Mouse (Mus musculus) adrenal gland, postnatal 4 days (tissue): ENCODE results near the gene Ncoa4. TPM values are rescaled to one million over a fixed set of nuclear protein-coding genes. Genes with fewer than 3 reads are reported as not detected.
A peak's percentile ranks its signal among the peaks of the same experiment; 100 is the strongest.
"Not testable (repeated sequence)": the region's sequence is repeated elsewhere in the genome, so short reads cannot be mapped to it uniquely, and the experiment has no call there.

ENCODE experiments used
- DNase-seq, 2 experiments: peaks; one replicate each; pipeline ENCODE4 v3.0.0; 2021 to 2022; ENCODE audit warnings: low spot score in 2 of 2, mixed read lengths in 2 of 2
- long read RNA-seq, 2 experiments: library from polyadenylated mRNA; stranded (forward); transcript quantifications; one replicate each; pipeline ENCODE4 v2.0.0; 2021
- total RNA-seq, 2 experiments: library from RNA; stranded (reverse); gene quantifications; 2 replicates each; pipeline ENCODE4 v1.2.3; 2021

Ncoa4 gene
- total RNA-seq, result 100 to 1,000 TPM; 157 to 162 TPM
- long read RNA-seq, experiment 1, full-length matches to known transcripts, result 75 of 102 reads
- long read RNA-seq, experiment 1, partial matches to known transcripts, result 9 of 102 reads
- long read RNA-seq, experiment 1, other reads (novel, unspliced or antisense), result 18 of 102 reads
- long read RNA-seq, experiment 2, full-length matches to known transcripts, result 209 of 253 reads
- long read RNA-seq, experiment 2, partial matches to known transcripts, result 19 of 253 reads
- long read RNA-seq, experiment 2, other reads (novel, unspliced or antisense), result 25 of 253 reads

DNA sequence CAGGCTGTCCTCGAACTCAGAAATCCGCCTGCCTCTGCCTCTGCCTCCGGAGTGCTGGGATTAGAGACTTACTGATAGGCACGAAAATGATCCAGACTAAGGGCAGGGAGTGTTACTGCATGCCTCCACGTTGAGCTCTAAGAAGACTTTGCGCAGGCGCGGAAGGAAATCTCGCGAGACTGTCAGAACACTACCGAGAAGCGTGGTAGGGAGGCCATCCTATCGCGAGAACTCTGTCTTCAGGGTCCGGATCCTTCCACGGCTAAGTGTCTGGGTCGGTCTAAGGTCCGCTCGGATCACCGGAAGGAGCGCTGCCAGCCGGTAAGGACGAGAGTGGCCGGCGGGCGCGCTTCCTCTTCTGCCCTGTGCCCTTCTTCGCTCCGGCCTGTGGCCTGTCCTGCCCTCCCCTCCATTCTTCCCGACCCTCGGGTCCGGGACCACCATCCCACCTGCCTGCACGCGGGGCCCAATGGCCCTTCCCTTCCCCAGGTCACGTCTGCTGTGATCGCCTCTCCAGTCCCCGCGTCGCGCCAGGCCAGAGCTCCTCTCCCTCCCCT, at the start of gene Ncoa4:
TSS of gene Ncoa4 (plus strand) at position 176 of the 557 bp plus-strand sequence.
- DNase-seq, result peak; percentile 93 to 99

DNA sequence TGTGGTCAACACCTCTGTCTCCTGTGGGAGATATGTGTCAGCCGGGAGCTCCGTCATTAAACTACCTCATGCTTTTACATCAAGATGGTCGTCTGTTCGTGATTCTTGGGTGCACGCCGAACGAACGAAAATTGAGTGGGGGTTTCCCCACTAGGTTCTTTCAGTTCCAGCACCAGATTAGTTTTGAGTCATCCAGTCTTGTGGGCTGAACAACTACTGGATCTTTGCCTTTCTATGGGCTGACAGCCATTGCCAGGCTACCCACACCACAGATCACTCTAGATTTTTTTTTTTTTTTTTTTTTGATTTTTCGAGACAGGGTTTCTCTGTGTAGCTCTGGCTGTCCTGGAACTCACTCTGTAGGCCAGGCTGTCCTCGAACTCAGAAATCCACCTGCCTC, 47.5 kb upstream of the Ncoa4 start:
- not testable (repeated sequence) for DNase-seq

DNA sequence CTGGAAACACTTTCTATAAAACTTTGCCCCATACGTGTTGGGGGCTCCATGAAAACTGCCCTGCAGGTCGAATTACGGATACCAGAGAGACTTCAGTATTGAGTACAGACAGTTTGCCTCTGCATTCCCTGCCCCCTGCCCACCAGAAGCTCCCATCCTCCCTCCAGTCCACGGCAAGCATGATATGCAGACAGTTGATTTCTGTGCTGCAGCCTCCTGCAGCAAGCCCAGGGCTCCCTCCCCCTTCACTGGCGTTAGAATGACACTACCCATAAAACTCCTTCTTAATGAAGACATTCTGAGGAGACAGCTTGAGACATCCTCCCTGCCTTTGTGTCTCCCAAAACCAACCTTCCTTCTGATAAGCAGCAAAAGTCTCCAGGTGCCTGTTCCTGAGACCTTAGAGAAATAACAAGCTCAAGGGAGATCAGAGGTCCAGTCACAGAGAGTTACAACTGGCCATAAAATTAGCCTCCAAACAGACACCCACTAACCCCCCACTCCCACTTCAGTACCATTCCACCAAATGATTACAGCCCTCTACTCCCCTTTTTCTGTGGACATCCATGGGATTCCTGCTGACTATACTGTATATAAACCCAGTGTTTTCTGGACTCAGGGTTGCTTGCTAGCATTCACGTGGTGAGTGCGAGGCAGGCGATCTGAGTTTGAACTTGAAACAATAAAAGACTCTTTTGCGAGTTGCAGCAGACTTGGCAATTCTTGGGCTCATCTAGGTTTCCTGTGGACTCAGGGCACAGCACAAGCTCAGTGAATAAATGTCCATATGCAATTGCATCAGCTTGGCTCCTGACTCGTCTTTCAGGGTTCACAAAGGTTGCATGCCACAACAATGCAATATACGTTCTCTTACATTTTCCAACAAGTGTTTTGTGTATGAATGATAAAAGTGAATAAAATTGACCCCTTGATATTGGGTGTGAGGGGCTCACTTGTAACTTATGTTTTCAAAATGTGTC, 38.4 kb upstream of the Ncoa4 start:
- no peak for DNase-seq

DNA sequence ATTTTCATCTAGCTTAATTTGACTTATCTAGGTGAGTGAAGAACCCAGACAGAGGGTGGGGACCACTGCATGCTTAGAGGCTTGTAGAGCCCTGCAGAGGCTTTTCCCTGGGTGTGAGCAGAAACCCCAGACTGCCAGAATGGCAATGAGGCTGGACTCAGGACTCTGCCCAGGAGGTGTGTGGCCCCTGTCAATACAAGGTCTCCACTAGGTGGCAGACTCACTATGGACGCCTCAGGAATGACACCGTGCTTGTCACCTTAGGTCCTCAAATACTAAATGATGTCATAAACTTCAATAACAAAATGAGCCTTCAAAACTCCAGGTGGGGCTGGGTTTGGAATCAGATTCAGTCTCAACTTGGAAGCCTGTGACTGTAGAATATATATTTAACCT, 37.7 kb upstream of the Ncoa4 start:
- DNase-seq, result no peak

DNA sequence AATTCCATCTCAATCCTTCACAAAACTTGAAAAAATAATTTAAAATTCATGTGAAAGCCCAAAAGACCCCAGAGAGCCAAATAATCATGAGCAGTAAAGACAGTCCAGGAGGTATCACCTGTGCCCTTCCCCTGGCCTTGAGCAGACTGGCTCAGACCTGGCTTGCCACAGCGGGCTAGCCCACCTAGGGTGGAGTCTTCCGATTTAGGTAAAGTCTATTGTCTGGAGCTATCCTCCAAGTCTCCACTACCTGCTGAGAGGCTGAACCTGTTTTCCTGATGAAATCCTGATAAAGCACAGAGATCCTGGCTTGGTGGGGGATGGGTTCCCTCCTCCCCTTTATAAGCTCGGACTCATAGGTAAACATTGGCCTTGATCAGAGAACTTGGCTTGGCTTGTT, 35.4 kb upstream of the Ncoa4 start:
- no peak for DNase-seq

DNA sequence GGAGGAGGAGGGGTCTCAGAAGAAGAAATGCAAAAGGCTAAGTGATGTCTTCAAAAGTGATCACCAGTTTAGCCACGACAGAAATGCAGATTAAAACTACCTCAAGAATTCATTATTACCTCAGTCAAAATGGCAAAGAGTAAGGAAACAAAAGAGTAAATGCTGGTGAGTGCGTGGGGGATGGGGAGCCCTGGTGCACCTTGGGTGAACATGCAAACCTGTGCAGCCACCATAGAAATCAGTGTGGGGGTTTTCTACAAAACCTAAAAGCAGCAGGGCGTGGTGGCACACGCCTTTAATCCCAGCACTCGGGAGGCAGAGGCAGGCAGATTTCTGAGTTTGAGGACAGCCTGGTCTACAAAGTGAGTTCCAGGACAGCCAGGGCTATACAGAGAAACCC, 34.4 kb upstream of the Ncoa4 start:
- not testable (repeated sequence) for DNase-seq

DNA sequence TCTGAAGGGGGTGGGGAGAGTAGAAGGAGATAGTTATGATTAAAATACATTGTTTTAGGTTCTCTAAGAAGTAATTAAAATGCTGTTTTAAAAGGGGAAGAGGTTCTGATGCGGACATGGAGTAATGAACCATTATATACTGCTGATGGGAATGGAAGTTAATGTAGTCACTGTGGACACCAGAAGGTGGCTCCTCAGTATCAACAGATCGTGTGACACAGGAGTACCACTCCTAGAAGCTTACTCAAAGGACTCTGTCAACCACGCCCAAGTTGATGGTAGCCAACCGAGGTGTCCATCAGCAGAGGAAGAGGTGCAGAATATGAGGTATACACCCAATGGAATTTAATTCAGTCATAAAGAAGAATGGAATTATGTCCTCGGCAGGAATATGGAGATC, 31.3 kb upstream of the Ncoa4 start:
- DNase-seq, result no peak

DNA sequence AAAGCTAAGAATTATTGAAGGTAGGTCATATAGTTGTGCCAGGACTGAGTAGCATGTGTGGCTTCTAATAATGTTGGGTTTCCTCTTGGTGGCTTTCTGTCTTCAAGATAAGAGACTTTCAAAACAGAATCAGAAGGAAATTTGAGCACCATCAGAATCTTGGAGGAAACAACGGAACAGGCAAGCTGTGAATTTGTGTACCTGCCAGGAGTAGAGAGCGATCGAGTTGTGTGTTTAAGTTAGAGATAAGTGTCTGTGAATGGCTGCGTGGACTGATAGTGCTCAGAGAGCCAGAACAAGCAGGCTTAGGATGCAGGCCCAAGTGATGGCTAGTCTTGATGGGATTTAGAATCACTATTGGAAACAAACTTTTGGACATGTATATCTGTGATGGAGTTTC, 27.8 kb upstream of the Ncoa4 start:
- DNase-seq, result no peak

DNA sequence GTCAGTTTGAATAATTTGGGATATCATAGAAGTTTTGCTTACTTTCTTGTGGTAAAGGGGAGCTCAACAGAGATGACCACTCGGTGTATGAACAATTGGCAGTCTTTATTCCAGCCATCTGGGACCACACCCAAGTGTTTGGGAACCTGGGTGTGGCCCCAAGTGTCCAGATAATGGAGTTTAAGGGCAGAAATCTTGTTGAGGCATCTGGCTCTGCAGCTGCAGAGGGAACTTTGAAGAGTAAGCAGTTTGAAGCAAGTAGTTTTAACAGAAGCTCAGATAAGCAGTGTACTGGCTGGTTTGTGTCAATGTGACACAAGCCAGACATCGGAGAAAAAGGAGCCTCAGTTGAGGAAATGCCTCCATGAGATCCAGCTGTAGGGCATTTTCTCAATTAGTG, 25.4 kb upstream of the Ncoa4 start:
- no peak for DNase-seq

DNA sequence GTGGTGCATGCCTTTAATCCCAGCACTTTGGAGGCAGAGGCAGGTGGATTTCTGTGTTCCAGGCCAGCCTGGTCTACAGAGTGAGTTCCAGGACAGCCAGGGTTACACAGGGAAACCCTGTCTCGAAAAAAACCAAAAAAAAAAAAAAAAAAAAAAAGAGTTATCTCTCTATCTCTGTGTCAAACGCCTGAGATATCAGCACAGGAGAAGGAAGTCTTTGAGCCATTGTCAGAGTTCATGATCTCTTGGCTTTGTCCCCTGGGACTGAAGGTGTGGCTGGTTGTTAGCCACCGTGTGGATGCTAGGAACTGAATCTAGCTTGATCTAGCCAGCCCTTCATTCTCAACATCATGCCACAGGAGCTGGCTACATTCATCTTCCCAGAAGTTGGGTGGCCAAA, 23.2 kb upstream of the Ncoa4 start:
- DNase-seq, result not testable (repeated sequence)

DNA sequence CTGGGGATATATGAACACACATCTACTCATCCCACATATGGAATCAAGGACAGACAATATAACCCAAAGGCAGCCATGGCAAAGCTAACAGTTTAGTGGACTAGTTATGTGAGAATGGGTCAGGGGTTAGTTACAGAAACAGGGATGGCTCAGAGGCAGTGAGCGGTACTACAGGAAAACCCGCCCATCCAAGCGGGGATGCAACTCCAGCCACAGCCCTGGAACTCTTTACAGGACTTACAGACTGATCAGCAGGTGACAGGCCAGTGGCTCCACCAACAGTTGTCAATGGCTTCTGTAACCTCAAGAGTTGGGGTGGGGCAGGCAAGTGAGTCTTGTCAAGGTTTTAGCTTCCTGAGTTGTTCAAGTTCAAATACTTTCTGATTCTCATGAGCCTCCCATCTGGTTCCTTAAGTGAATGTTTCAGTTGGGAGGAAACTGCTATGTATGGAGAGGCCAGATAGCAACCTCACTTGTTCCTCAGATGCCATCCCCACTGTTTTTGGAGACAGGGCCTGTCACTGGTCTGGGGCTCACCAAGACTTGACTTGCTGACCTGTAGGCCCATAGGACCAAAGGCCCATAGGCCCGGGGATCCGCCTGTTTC, 19.2 kb upstream of the Ncoa4 start:
- DNase-seq, result no peak

DNA sequence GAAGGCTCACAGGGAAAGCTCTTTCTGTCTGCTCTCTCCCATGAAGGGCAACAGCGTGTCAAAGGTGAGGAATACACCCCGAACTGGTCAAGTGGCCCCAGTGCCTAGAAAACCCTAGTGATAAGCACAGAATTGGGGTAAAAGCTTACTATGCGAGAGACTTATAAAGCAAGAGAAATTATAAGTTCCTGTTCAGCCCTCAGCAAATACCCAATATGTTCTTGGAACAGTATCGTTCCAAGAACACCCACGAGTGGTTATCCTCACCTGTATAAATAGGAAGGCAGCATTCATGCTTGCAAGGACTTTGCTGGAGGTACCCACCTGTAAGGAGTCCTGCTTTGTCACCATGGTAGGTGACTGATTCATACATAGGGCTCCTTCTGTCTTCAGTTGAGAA, 17.9 kb upstream of the Ncoa4 start, which contains the start of gene Msmb:
TSS of gene Msmb (plus strand) at position 301 of the 400 bp plus-strand sequence.
- no peak for DNase-seq

DNA sequence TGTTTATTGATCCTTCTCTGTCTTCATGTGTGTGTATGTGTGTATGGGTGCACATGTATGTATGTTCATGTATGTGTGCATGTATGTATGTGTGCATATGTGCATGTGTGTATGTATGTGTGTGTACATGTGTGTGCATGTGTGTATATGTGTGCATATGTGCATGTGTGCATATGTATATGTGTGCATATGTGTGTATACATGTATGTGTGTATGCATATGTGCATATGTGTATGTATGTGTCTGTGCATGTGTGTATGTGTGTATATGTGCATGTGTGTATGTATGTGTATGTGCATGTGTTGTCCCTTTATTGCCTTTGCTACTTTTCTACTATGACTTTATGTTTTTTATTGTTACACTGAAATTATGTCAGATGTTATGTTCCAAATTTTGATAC, 14.9 kb upstream of the Ncoa4 start:
- DNase-seq, result no peak

DNA sequence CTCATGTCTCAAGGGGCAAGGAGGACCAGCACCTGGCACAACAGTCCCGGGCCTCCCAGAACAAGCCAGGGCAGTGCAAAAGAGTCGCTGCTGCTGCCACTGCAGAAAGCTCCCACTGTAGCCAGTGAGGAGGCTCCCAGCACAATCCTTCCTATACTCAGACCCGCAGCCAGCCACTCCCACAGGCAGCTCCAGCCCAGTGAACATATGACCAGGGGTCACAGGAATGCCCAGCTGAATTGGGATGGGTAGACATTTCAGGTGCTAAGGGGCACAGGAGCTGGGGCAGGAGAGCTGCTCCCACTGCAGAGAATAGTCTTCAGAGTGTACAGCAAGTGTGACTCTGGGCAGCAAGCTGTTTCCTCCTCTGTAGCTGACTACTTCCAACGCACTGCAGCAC, 14.3 kb upstream of the Ncoa4 start:
- DNase-seq, result no peak

DNA sequence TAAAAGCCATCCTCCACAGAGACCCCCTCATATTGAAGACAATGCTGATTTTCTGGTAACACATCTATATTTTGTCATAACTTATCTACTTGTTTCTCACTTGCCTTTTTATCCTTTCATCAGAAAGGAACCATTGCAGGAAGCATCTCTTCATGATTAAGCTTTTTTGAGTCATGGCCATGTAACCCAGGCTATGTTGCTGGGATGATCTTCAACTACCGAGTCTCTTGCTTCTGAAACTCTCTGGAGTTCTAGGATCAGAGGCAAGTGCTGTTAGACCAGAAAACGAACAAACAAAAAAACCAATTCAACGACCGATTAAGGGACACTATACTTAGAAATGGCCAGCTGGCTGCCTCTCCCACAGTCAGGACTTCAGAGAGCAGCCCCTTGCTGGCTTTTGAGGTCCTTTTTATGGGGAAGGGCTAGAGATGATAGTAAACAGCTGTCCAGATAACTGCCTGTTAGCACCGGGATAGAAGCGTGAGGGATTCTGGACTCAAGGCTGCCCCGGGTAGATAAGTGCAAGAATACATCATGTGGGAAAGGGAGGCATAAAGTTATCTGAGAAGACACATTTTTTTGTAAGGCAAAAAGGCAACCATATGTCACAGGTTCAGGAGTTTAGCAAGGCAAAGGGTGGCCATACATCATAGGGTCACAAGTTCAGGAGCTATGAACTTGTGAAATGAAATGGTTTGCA, 13.7 kb upstream of the Ncoa4 start:
- DNase-seq, result no peak

DNA sequence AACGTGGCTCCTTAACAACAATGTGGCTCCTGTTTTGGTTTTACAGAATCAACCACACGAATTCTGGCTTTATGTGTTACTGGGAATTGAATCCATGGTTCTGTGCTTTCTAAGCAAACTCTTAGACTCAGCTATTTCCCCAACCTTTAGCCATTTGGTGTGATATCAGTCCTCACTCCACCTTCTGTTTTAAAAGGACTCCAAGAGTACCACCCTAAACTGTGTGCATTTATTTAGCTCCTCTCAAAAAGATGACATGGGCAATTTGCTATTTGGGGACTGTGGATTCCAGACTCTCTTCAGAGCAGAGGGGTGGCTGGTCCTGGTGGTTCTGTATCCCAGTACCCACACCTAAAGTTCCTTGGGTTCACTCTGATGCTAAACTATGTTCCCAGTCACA, 13.1 kb upstream of the Ncoa4 start:
- no peak for DNase-seq

DNA sequence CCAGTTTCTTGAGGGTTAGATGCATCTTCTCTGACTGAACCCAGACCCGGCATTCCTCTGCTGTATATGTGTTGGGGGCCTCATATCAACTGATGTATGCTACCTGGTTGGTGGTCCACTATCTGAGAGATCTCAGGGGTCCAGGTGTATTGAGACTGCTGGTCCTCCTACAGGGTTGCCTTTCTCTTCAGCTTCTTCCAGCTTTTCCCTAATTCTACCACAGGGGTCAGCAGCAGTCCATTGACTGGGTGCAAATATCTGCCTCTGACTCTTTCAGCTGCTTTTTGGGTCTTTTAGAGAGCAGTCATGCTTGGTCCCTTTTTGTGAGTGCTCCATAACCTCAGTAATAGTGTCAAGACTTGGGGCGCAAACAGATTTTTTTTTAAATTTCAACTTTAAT, 8.8 kb upstream of the Ncoa4 start:
- no peak for DNase-seq

DNA sequence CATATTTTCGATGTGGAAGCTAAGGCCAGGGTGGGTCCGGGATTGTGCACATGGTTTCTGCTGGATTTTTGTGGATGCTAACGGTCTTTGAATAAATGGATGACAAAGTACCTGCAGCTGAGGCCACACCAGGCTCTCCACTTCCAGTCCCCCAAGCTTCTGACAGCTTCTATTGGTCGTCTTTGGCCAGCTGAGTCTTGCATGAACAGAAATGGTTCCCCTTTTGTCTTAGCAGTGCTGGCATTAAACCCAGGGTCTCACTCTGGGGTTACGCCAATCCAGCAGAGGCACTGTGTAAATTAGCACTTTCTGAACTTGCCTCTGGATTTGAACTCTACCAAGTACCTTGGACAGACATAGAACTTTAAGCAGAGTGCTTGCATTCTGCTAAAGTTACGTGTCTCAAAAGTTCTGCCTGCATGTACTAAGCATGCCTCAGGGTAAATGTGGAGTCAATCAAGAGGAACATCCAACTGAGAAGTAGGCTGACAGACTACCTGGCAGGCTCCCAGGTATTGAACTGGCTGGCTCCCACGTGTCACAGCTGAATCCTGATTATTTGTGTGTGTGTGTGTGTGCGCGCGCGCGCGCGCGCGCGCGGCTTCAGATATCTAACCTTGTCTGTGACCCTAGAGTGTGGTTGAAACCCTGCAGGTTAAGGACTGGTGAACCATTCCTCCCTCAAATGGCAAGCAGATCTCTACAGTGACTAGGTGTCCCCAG, 7.3 kb upstream of the Ncoa4 start:
- no peak for DNase-seq

DNA sequence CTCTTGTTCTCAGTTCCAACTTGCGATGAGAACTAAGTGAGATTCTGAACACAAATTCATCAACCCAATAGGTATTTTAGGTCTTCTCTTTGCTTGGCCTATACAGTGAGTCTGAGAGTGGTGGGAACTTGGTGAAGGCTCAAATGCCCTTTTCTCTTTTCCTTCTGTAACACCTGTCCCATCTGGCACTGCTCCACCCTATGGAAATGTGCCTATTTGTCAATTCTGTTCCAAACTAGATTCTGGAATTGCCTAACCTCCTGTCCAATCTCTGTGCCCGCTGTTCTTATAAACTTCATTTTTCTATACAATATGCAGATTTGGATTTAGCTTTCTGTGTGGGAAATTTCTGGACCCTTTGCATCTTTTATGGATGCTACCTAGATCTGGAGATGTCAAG, 6.5 kb upstream of the Ncoa4 start:
- no peak for DNase-seq

DNA sequence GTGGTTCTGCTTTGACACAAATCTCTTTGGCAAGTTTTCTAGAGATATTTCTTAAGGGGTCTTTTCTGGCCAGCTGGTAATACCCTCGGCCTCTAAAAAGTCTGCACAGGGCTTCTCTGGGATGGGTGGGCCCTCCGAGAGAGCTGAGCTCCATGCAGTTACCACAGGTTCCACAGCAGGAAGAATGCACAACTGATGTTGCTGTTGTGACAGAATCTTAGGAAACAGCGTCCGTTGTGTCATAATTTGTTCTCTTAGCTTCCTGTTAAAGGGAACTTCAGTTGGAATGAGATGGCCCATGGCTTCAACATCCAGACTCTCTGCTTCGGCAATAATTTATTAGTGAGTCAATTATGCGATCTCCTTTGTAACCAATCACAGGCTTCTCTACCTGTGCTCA, 4.9 kb upstream of the Ncoa4 start:
- DNase-seq, result no peak
